8 mouse cellular contexts compared by ENCODE assay signal in the genomic region with DNA sequence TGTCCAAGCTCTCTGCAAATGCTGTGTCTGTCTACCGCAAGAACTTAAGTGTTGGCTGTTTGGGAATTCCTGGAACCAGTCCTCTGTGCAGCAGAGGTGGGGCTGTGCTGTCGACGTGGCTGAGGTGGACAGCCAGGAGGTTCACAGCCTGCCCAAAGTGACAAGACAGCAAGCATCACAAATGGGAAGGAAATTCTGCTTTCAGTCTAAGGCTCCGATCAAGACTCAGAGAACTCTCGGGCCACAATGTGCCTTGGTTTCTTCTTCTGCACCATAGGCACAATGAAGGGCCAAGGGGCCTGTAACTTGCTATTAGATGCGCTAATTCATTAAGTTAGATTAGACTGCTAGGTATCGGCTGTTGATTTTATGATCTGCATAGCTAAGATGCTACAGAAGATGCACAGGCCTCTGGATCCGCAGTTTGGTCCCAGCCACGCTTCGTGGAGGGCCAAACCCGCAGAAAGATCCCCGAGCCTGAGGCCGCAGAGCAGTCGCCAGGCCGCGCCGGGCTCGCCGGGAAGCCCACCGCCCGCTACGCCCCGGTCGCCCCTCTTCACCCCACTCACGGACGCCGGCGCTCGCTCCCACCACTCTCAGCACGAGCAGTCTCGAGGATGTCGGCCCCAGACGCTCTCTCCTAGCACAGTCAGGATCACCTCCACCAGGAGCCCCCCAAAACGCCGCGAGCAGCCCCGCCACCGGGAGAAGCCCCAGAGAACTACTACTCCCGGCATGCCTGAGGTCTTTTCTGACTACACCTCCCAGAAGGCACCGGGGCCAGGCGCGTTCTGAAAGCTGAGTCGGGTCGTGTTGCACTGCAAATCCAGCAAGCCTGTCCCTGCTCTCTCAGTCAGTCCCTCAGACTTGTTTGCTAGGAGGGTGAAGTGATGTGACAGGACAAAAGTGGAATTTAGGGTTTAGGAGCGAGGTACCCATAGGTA. TPM values are rescaled to one million over a fixed set of nuclear protein-coding genes. Genes with fewer than 3 reads are reported as not detected.
DNase-seq lines count a peak whose midpoint lies in the region; ATAC-seq lines count a peak whose summit lies in the region.

A gene (minus strand): TSS at position 715 of the 944 bp plus-strand sequence.

- WGBS in forebrain, embryonic 15.5 days, result under 1% methylated on average over 45 of the region's 45 CpGs
- 1% methylated on average over 45 of the region's 45 CpGs for WGBS in neural tube, embryonic 15.5 days

- peak within 1 kb of the TSS; percentile 86 for H3K9ac ChIP-seq in forebrain, embryonic 15.5 days (replicated peaks)
- peak within 1 kb of the TSS; percentile 86 for H3K9ac ChIP-seq in neural tube, embryonic 15.5 days (replicated peaks)

- peak; percentile 84 for DNase-seq in ES-CJ7 (ENCODE audit: low read depth, low spot score)
- DNase-seq in heart, postnatal 25 days (ENCODE audit: low spot score), result peak; percentile 68
- DNase-seq in layer of hippocampus, adult 18-20 months (ENCODE audit: low spot score in 2 of 2), result peak; percentile 86 to 91
- DNase-seq in lung, adult 18-20 months, result peak; percentile 85 to 89
- DNase-seq in testis, postnatal 10 days (ENCODE audit: low spot score), result peak; percentile 87

- no peaks in the 10 kb centered on the region for H3K9me3 ChIP-seq in forebrain, embryonic 15.5 days
- 0 out of 2 replicates have a peak, but pooled peaks cover under 1% of the 10 kb centered on the region for H3K9me3 ChIP-seq in neural tube, embryonic 15.5 days (replicated peaks)

- peak within 1 kb of the TSS; percentile 77 for H3K27ac ChIP-seq in forebrain, embryonic 15.5 days (replicated peaks)
- peak within 1 kb of the TSS; percentile 82 for H3K27ac ChIP-seq in neural tube, embryonic 15.5 days (replicated peaks)

- H3K4me1 ChIP-seq in forebrain, embryonic 15.5 days, result peaks cover 18% of the 10 kb centered on the region
- peaks cover 15% of the 10 kb centered on the region for H3K4me1 ChIP-seq in neural tube, embryonic 15.5 days

- ATAC-seq in cerebellum, adult (ENCODE audit: insufficient number of reproducible peaks, low FRiP score, low TSS enrichment), result peak; percentile 98
- peak; percentile 98 for ATAC-seq in forebrain, embryonic 15.5 days (replicated peaks)
- peak; percentile 97 for ATAC-seq in neural tube, embryonic 15.5 days (ENCODE audit: low FRiP score)

- H3K4me2 ChIP-seq in forebrain, embryonic 15.5 days (replicated peaks), result peak within 1 kb of the TSS; percentile 58
- H3K4me2 ChIP-seq in neural tube, embryonic 15.5 days, result peak within 1 kb of the TSS; percentile 67

- intact Hi-C loops in heart, postnatal 25 days (cut with DNase I), result loop anchor here (5.0 kb wide), 2 partner anchors 105 to 230 kb away; a partner anchor contains a TSS

- H3K27me3 ChIP-seq in forebrain, embryonic 15.5 days, result no peaks in the 10 kb centered on the region
- no peaks in the 10 kb centered on the region for H3K27me3 ChIP-seq in neural tube, embryonic 15.5 days (replicated peaks)

- H3K36me3 ChIP-seq in forebrain, embryonic 15.5 days, result peaks cover 33% of the 10 kb centered on the region
- H3K36me3 ChIP-seq in neural tube, embryonic 15.5 days, result peaks cover 33% of the 10 kb centered on the region

- peak within 1 kb of the TSS; percentile 87 for H3K4me3 ChIP-seq in forebrain, embryonic 15.5 days
- peak within 1 kb of the TSS; percentile 74 for H3K4me3 ChIP-seq in neural tube, embryonic 15.5 days (replicated peaks)

RNA-seq across cellular contexts. Expression of the gene that starts here (rescaled TPM):
- 62.6 and 65.0 TPM in 2 replicates for polyA plus RNA-seq in forebrain, embryonic 15.5 days (2015; fragmentation: Nextera tagmentation; extraction: Ambion mirVana)
- 1 to 10 TPM; 3.4 to 4.6 TPM for total RNA-seq in heart, postnatal 25 days (2021)
- total RNA-seq in layer of hippocampus, adult 18-20 months (2021), result 10 to 100 TPM; 41.7 to 45.2 TPM
- polyA plus RNA-seq in neural tube, embryonic 15.5 days (2015; fragmentation: Nextera tagmentation; extraction: Ambion mirVana), result 45.0 and 52.3 TPM in 2 replicates

Comparison
In these comparisons a context has a peak if more than half of its experiments do, and no peak if none do; other contexts are left out.
1. Peak in every context shown above with its lines: DNase-seq, ATAC-seq, H3K4me3 ChIP-seq and H3K27ac ChIP-seq.
2. RNA of the gene that starts here (total RNA-seq): 41.7 to 45.2 TPM in layer of hippocampus, adult 18-20 months; 3.4 to 4.6 TPM in heart, postnatal 25 days; every median in the first group is over 4 times any median in the second.